Mouse (Mus musculus) hindbrain, embryonic 10.5 days (tissue): ENCODE measurements around the gene Sprr1b. TPM values are rescaled to one million over a fixed set of nuclear protein-coding genes. Genes with fewer than 3 reads are reported as not detected.
"Not testable (repeated sequence)": the region's sequence is repeated elsewhere in the genome, so short reads cannot be mapped to it uniquely, and the experiment has no call there.

Experiments
- DNase-seq: peaks from one replicate; pipeline ENCODE4 v3.0.0-alpha.2; 2017; ENCODE audit warnings: low spot score
- H3K27ac ChIP-seq: fragments of 300-500 bp; sonication (generic); 2 replicates; pipeline ENCODE4 v1.5.1; 2016; ENCODE audit warnings: mild to moderate bottlenecking, moderate library complexity
- H3K27me3 ChIP-seq: fragments of 300-500 bp; sonication (generic); 2 replicates; pipeline ENCODE4 v1.6.1; 2016; ENCODE audit warnings: mild to moderate bottlenecking; ENCODE audit not compliant: poor library complexity, insufficient read depth, severe bottlenecking
- H3K36me3 ChIP-seq: fragments of 300-500 bp; sonication (generic); 2 replicates; pipeline ENCODE4 v1.6.1; 2016; ENCODE audit warnings: mild to moderate bottlenecking, moderate library complexity
- H3K4me1 ChIP-seq: fragments of 300-500 bp; sonication (generic); replicated peaks from 2 replicates; pipeline ENCODE4 v1.6.1; 2016; ENCODE audit warnings: mild to moderate bottlenecking
- H3K4me3 ChIP-seq: fragments of 300-500 bp; sonication (generic); 2 replicates; pipeline ENCODE4 v1.5.1; 2016; ENCODE audit warnings: mild to moderate bottlenecking, moderate library complexity
- H3K9me3 ChIP-seq: fragments of 300-500 bp; sonication (generic); 2 replicates; pipeline ENCODE4 v1.6.1; 2016; ENCODE audit warnings: mild to moderate bottlenecking, moderate library complexity
- WGBS: fragments of 180-500 bp; shearing (Covaris S2); methylation state at CpG from one replicate; pipeline ENCODE4 v1.1.7; 2016; 5-methylcytosine and 5-hydroxymethylcytosine counted together
- polyA plus RNA-seq: library from polyadenylated mRNA; unstranded; fragments of >200 nt; fragmentation: Nextera tagmentation; extraction: Ambion mirVana; gene quantifications from 2 replicates; pipeline ENCODE4 v1.2.1, GENCODE M21; 2016

The Sprr1b gene
- not detected in 2 replicates for polyA plus RNA-seq

DNA sequence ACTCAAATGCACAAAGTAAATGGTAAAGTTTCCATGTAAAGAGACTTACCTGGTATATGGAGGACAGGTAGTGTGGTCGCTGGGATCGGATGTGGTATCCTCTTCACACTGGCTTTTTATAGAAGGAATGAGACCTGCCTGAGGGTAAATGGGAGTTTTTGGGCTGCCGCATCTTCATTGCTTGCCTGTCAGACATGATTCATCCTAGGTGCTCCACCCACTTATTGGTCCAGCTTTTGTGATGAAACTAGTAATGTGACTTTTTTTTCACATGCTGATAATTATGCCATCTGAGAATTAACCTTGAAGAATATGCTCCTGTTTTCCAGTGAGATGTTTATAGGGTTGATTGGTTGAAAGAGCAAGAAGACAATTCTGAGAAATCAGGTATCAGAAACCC lies at the start of gene Sprr1b:
Gene Sprr1b, minus strand, starts transcription at position 101 of the 400 bp plus-strand sequence.
- no peak within 1 kb of the TSS for H3K4me3 ChIP-seq
- no peak within 1 kb of the TSS for H3K27ac ChIP-seq
- H3K4me1 ChIP-seq = no peaks in the 10 kb centered on the region
- 94% methylated on average over 3 of the region's 3 CpGs for WGBS
- no peak for DNase-seq
- H3K27me3 ChIP-seq = no peaks in the 10 kb centered on the region
- no peaks in the 10 kb centered on the region for H3K9me3 ChIP-seq
- H3K36me3 ChIP-seq = no peaks in the 10 kb centered on the region

- no peak overlapping the region for H3K4me3 ChIP-seq
- no peak overlapping the region for H3K27ac ChIP-seq
- no peaks in the 10 kb centered on the region for H3K9me3 ChIP-seq
- H3K27me3 ChIP-seq = no peaks in the 10 kb centered on the region
- H3K4me1 ChIP-seq = no peaks in the 10 kb centered on the region
- H3K36me3 ChIP-seq = no peaks in the 10 kb centered on the region
- 54% methylated on average over 1 of the region's 1 CpGs for WGBS
- DNase-seq = no peak
Observed at GRCm38 (mm10) chr3:92486307-92486706, 47.7 kb upstream of the Sprr1b start.

GRCm38 (mm10) chr3:92485863-92486262 lies 47.3 kb upstream of the Sprr1b start, which contains the start of gene Sprr1a:
Gene Sprr1a (minus strand): TSS chr3:92485895.
- Histone ChIP-seq H3K27ac (no peak within 1 kb of the TSS), H3K36me3 (no peaks in the 10 kb centered on the region), H3K4me1 (no peaks in the 10 kb centered on the region), H3K27me3 (no peaks in the 10 kb centered on the region), H3K9me3 (no peaks in the 10 kb centered on the region), H3K4me3 (no peak within 1 kb of the TSS)
- DNase-seq = no peak

DNA sequence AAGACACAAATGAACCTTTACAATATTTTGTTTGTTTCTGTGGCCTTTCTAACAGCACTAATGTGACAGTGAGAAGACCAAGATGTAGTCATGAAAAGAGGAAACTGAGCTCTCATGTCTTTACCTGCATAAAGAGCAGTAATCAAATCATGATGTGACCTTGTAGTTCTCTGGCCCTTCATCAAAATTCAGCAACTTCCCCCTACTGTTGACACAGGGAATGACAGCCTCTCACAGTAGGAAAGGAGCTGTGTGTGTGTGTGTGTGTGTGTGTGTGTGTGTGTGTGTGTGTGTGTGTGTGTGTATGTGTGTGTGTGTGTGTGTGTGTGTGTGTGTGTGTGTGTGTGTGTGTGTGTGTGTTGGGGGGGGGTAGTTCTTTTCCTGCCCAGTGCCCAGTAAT lies 42.7 kb upstream of the Sprr1b start:
- H3K4me1 ChIP-seq, H3K36me3 ChIP-seq, DNase-seq, H3K4me3 ChIP-seq, H3K27ac ChIP-seq, H3K9me3 ChIP-seq, H3K27me3 ChIP-seq: not testable (repeated sequence)

- H3K4me3 ChIP-seq = no peak overlapping the region
- WGBS = 85% methylated on average over 2 of the region's 2 CpGs
- H3K4me1 ChIP-seq = no peaks in the 10 kb centered on the region
- no peaks in the 10 kb centered on the region for H3K9me3 ChIP-seq
- no peaks in the 10 kb centered on the region for H3K27me3 ChIP-seq
- H3K36me3 ChIP-seq = no peaks in the 10 kb centered on the region
- DNase-seq = no peak
- H3K27ac ChIP-seq = no peak overlapping the region
Observed at GRCm38 (mm10) chr3:92470111-92470510, 31.5 kb upstream of the Sprr1b start.

- DNase-seq = no peak
- H3K4me1 ChIP-seq = no peaks in the 10 kb centered on the region
- H3K9me3 ChIP-seq = no peaks in the 10 kb centered on the region
- no peak overlapping the region for H3K27ac ChIP-seq
- no peaks in the 10 kb centered on the region for H3K36me3 ChIP-seq
- H3K4me3 ChIP-seq = no peak overlapping the region
- H3K27me3 ChIP-seq = no peaks in the 10 kb centered on the region
Observed at GRCm38 (mm10) chr3:92467424-92467823, 28.8 kb upstream of the Sprr1b start.

GRCm38 (mm10) chr3:92466576-92466975 lies 28.0 kb upstream of the Sprr1b start:
- no peaks in the 10 kb centered on the region for H3K36me3 ChIP-seq
- DNase-seq = no peak
- no peak overlapping the region for H3K4me3 ChIP-seq
- no peaks in the 10 kb centered on the region for H3K27me3 ChIP-seq
- H3K4me1 ChIP-seq = no peaks in the 10 kb centered on the region
- no peak overlapping the region for H3K27ac ChIP-seq
- WGBS = 92% methylated on average over 1 of the region's 1 CpGs
- H3K9me3 ChIP-seq = no peaks in the 10 kb centered on the region

DNA sequence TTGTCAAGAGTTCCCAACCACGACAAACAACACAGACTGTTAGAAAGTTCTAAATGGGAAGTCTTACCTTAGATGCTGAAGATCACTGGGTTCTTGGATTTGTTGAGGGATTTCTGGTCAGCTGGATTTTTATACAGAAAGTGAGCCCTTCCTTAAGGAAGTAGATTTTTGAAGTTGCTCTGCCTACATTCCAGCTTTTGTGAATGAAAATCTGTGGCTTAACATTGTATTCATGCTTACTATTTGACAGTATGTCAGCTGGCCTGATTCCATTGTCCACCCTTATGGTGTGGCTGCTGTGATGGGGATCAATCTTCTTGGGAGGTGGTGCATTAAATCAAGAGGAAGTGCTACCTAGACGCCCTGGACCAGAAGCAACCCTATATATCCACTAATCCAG lies 20.0 kb upstream of the Sprr1b start, which contains the start of gene Sprr3:
Gene Sprr3, minus strand, starts transcription at position 101 of the 400 bp plus-strand sequence.
- Histone ChIP-seq H3K4me3 (no peak within 1 kb of the TSS), H3K36me3 (no peaks in the 10 kb centered on the region), H3K4me1 (no peaks in the 10 kb centered on the region), H3K27ac (no peak within 1 kb of the TSS), H3K27me3 (no peaks in the 10 kb centered on the region), H3K9me3 (no peaks in the 10 kb centered on the region)
- no peak for DNase-seq
- 68% methylated on average over 2 of the region's 2 CpGs for WGBS

DNA sequence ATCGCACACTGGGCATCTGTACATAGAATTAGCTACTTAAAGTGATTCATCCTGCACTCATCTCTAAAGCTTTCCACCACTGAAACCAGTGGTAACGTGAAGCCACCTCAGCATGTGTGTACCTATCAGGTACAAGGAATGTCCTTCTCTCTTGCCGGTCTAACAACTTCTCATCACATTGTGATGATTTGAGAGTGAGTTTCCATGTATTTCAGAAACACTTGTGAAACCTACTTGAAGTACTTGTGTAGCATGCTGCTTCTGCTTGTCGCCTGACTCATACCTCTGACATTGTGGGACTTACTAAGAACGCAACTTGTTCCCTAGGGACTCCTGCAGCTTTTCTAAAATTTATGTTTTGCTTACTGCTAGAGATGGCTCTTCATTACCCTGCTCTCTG lies 16.6 kb upstream of the Sprr1b start:
- no peak for DNase-seq
- H3K9me3 ChIP-seq = no peaks in the 10 kb centered on the region
- H3K4me3 ChIP-seq = no peak overlapping the region
- WGBS = 87% methylated on average over 5 of the region's 5 CpGs
- H3K4me1 ChIP-seq = no peaks in the 10 kb centered on the region
- H3K27ac ChIP-seq = no peak overlapping the region
- H3K36me3 ChIP-seq = no peaks in the 10 kb centered on the region
- no peaks in the 10 kb centered on the region for H3K27me3 ChIP-seq

DNA sequence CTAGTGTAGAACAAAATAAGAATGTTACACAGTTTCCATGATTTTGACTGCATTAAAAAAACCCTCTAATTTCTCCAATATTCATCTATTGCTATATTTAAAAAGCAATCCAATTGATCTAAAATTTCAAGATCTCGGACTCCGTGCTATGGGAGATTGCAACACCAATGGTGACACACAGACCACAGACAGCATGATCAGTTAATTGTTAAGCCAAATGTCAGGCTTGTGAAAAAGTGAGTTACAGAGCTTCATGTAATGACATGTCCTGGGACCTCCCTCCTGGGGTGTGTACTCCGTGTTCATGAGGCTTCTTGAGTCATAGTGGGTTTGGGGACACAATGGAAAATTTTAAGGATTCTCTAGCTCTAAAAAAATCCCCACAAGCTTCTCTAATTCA lies 1.6 kb upstream of the Sprr1b start:
- WGBS = 91% methylated on average over 3 of the region's 3 CpGs
- no peak overlapping the region for H3K27ac ChIP-seq
- H3K27me3 ChIP-seq = no peaks in the 10 kb centered on the region
- H3K4me1 ChIP-seq = no peaks in the 10 kb centered on the region
- no peak for DNase-seq
- no peaks in the 10 kb centered on the region for H3K36me3 ChIP-seq
- H3K9me3 ChIP-seq = no peaks in the 10 kb centered on the region
- no peak overlapping the region for H3K4me3 ChIP-seq

DNA sequence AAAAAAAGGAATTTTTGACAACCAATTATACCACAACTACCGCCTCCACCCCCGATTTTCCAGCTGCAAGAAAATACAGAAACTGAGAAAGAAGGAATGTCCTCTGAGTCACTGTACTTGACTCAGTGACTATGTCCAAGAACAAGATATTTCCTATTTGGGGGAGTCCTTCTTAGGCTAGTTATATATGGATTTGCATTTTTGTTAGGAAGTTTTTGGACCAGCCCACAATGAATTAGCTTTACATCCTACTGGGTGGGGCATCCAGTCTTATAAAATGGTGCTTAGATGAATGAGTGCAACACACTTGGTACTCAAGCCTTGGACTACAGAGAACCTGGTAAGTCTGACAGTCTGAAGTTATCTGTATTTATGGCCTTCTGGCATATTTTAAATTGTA lies 6.3 kb downstream of the Sprr1b start, which contains the start of gene Sprr2k:
Gene Sprr2k, plus strand, starts transcription at position 301 of the 400 bp plus-strand sequence.
- Histone ChIP-seq H3K4me1 (no peaks in the 10 kb centered on the region), H3K36me3 (no peaks in the 10 kb centered on the region), H3K27me3 (no peaks in the 10 kb centered on the region), H3K4me3 (no peak within 1 kb of the TSS), H3K9me3 (no peaks in the 10 kb centered on the region), H3K27ac (no peak within 1 kb of the TSS)
- no peak for DNase-seq
- WGBS = 82% methylated on average over 2 of the region's 2 CpGs

- WGBS = 92% methylated on average over 6 of the region's 6 CpGs
- DNase-seq = no peak
- H3K27me3 ChIP-seq = no peaks in the 10 kb centered on the region
- no peaks in the 10 kb centered on the region for H3K36me3 ChIP-seq
- no peaks in the 10 kb centered on the region for H3K9me3 ChIP-seq
- no peak within 1 kb of the TSS for H3K4me3 ChIP-seq
- no peak within 1 kb of the TSS for H3K27ac ChIP-seq
- no peaks in the 10 kb centered on the region for H3K4me1 ChIP-seq
Observed at GRCm38 (mm10) chr3:92429323-92429722, 9.3 kb downstream of the Sprr1b start, which contains the start of gene Gm9774. Gene Gm9774 (minus strand): TSS chr3:92429423.

DNA sequence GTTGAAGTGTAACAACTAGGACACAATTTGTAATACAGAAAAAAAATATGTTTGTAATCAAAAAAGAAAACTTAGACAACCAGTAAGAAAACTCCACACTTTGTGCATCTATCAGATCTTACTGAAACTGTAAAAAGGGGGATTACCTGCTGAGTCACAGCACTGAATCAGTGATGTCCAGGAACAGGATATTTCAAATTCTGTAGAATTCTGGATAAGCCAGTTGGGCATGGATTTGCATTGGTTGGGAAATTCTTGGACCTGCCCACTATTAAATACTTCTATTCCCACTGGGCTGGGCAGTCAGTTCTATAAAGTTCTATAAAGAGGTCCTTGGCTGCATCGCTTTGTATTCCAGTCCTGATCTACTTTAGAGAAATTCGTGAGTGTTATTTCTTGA lies 20.8 kb downstream of the Sprr1b start, which contains the start of gene Sprr2j-ps:
Gene Sprr2j-ps, plus strand, starts transcription at position 301 of the 400 bp plus-strand sequence.
- 88% methylated on average over 2 of the region's 2 CpGs for WGBS
- DNase-seq = no peak
- Histone ChIP-seq H3K9me3 (no peaks in the 10 kb centered on the region), H3K4me1 (no peaks in the 10 kb centered on the region), H3K27me3 (no peaks in the 10 kb centered on the region), H3K36me3 (no peaks in the 10 kb centered on the region), H3K4me3 (no peak within 1 kb of the TSS), H3K27ac (no peak within 1 kb of the TSS)

- Histone ChIP-seq H3K27me3 (no peaks in the 10 kb centered on the region), H3K4me1 (no peaks in the 10 kb centered on the region), H3K9me3 (no peaks in the 10 kb centered on the region), H3K4me3 (no peak within 1 kb of the TSS), H3K27ac (no peak within 1 kb of the TSS), H3K36me3 (no peaks in the 10 kb centered on the region)
- DNase-seq = no peak
- 92% methylated on average over 2 of the region's 2 CpGs for WGBS
Observed at GRCm38 (mm10) chr3:92407691-92408090, 30.9 kb downstream of the Sprr1b start, which contains the start of gene Sprr2i. Gene Sprr2i (plus strand): TSS chr3:92407991.
